Mouse (Mus musculus) monocyte, adult 2 months (primary cell): ENCODE results near the gene Bcat1.
"Not testable (repeated sequence)": the region's sequence is repeated elsewhere in the genome, so short reads cannot be mapped to it uniquely, and the experiment has no call there.

Experiments used
- DNase-seq, 2 experiments: peaks; one replicate each; pipeline ENCODE4 v3.0.0; 2022; ENCODE audit warnings: low spot score in 2 of 2, low read depth in 1 of 2

Gene Bcat1

DNA sequence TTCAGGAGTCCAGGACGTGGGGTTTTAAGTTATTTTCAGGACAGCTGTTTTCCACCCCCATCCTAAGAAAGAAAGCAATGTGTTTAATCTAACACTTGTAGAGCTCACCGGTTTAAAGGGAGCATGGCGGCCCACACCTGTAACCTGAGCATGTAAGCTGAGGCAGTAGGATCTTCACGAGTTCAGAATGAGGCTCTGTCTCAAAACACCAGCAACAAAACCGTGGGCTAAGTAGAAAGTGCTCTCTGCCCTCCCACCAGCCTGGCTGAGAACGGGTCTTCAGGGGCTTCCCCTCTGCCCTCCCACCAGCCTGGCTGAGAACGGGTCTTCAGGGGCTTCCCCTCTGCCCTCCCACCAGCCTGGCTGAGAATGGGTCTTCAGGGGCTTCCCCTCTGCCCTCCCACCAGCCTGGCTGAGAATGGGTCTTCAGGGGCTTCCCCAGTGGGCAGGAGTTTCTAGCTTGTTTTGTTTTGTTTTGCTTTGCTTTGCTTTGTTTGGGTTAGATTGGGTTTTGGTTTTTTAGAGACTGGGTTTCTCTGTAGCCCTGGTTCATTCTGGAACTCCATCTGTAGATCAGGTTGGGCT is 17.1 kb upstream of the Bcat1 start:
- not testable (repeated sequence) for DNase-seq

DNA sequence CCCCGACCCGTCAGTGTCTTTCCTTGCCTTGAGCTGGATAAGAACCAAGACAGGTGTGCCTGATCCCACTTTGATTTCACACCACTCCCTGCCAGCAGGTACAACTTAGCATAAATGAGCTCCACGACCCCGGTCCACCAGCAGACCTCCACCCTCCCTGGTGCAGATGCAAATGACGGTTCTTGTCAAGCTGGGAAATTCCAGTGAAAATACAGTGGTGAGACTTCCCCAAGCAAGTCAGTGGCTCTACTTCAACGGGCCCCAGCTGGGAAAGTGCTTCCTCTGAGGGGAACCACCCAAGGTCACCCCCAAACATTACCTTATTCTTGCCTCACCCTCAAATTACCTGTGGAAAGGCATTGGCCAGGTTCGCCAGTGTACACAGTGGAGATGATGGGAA is 16.0 kb upstream of the Bcat1 start:
- no peak for DNase-seq

DNA sequence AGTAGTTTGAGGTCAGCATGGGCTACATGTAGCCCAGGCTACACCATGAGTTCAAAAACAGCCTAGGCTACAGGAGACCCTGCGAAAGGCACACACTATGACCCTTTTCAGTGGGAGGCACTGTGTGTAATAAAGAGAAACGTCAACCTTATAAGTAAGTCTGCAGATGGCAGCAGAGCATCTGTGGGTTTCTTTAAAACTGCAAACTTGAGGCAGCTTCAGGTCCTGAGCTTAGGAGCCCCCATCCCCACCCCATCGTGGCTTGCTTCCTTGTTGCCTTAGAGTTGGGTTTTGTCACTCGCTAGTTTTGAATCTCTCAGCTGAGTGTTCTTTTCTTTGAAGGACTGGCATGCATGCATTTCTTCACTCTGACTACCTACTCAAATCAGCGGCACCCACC is 14.9 kb upstream of the Bcat1 start:
- no peak for DNase-seq

DNA sequence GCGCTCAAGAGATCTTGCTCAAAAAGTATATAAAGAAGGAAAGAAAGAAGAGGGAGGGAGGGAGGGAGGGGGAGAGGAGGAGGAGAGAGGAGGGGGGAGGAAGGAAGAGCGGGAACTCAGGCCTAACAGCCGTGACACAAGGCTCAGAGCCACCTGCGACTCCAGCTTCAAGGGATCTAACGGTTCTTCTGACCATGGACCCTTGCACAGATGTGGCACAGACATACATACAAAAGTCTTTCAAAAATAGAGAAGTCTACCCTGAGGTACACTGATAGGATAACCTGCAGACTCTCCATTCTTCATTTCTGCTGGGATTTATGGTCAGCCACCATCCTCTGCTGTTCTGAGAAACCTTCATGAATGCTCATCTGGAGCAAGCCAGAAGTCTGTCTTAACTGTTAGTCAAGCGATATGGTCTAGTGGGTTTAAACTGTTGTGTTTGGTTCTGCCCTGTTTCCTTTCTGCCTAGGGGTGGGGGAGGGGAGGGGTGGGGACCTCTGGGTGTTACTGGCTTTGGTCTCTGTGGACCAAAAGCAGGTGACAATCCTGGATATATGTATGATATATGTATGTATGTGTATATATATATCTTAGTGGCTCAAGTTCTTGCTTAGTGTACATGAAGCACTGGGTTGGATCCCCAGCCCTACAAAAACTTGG is 14.3 kb upstream of the Bcat1 start:
- no peak for DNase-seq

DNA sequence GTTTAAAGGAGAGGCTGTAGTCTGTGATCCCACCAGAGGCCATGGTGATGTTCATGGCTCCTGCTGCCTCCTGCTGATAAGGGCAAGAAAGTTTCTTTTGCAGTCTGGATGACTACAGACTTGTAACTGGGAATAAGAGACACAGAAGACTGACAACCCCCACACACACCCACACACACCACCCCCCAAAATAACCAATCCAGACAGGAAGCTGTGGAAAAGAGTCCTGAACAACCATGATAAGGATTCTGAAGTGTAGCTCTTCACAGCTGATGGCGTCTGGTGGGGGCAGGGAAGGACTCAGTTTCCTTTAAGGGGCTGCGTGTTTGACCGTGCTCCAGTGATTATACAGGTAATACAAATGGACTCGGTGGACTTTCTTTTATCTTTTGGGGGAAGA is 13.4 kb upstream of the Bcat1 start:
- DNase-seq: no peak

DNA sequence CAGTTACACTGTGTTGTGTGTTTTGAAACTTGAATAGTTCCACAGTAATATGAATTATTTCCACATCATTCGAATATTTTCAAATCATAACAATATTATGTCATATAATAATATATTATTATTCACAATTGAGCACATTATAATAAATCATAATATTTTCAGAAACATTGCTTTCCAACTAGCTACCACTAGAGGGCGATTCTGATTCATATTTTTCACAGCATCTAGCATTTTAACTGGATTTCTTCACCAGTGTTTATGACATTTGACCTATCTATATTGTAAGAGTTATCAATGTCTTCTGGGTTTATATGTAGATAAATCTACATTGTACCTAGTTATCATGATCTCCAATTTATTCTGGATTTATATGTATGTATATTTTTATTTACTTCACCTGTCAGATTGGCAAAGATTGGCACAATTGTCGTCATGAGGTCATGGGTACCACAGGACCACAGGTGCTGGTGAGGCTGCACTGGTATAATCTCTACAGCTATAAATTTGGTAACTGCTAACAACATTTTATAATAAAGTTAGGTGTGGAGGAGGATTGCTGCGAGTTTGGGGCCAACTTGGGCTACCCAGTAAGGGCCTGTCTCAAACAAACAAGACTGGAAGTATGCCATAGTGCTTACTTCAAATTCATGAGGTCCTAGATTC is 12.6 kb upstream of the Bcat1 start:
- no peak for DNase-seq

DNA sequence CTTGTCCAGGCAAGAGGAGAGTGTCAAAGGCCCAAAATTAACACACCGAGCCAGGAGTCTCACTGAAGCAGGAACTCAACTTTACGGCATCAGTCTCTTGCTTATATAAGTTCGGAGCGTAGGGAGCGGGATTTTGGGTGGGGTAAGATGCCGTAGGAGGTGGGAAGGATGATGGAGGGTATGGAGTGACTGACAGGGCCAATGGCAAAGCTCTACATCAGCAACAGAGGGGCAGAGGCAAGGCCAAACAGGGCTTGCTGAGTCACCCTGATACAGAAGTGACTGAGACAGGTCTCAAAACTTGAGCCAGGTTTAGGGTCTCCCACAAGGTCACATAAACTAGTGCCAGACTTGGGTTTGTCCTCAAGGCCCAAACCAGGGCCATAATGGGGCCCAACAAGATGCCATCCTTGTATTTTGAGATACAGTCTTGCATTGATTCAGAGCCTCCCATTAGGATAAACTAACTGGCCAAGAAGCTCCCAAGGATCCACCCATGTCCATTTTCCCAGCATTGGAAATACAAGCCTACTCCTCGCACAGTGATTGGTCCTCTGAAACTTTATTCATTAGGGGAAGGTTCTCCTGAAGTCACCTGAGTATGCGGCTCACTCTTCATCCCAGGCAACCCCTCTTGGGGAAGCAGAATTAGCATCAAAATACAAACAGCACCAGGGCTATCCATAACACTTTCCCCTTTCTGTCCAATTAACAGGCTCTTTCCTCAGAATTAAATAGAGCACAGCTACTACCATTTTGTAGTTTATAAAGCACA is 8.5 kb upstream of the Bcat1 start:
- no peak for DNase-seq

DNA sequence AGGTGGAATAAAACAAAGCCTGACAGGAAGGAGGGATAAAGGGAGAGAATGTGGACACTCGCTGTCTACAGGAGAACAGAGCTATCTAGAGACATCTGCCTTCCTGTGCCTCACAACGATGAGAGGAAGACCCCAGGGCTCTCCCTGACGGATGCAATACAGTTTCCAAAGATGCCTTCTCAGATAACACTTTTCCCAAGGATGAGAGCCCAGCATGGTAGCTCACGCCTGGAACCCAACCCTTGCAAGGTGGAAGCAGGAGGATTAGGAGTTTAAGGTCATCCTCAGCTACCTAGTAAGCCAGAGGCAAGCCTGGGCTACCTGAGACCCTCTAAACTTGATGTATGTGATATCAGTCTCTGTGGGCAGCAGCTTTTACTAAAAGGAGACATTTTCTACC is 5.7 kb upstream of the Bcat1 start:
- no peak for DNase-seq

DNA sequence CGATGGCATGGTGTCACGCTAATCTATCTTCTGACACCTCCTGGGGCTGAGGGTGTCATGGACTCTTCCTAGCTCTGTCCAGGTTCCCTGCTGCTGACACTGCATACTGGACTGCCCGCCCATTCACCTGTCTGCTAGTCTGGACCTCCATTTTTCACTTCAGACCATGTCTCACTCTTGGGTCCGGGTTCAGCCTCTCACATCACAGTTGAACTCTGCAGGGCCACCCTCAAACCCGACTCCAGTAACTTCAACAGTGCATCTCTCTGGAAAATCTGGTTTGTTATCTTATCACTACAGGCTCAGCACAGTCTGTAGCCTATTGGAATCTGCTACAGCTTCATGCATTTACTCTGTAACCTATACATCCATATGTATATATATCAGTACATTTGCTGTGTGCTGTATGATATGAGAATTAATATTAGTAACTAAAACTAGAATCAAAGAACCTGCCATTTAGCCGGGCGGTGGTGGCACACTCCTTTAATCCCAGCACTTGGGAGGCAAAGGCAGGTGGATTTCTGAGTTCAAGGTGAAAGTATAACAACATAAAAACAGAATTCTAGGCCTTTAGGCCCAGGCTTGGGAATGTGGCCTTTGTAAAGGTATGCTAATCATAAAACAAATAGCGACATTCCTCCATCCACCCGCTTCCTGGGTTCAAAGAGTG is 3.2 kb upstream of the Bcat1 start:
- DNase-seq: no peak

DNA sequence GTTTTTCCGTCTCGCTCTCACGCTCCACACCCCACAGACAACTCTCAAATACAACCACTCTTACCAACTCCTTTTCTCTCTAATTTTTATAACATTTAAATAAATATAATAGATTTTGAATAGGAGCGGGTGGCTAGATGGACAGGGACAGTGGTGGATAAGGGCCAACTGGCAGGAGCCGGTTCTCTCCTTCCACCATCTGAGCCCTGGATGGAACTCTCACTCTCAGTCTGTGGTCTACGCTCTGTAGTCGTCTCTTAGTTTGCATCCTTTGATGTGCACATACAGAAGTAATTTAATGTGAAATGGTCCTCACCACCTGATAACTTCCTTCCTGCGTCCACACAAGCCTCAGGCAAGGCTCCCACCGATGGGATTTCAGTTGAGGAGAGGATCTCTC is 302 bp upstream of the Bcat1 start:
- DNase-seq: no peak

DNA sequence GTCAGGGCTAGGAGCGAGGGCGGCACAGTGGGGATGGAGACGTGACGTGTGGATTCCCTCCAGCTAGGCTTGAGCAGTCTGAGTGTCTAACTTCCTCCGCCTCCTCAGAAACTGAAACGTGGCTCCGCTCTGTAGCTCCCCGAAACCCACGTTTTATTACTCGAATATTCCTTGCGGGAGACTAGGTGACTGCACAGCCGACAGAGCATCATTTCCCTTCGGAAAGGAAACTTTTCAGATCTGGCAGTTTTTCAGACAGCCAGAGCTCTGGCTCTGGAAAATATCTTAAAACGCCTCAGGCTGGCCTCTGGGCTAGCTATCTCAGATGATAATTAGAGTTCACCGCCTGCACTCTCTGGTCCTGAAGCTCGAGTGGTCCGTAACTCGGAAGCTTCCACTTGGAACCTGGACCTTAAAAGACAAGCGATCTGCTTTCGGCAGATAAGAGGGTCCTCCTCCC is 866 bp downstream of the Bcat1 start:
- no peak for DNase-seq

DNA sequence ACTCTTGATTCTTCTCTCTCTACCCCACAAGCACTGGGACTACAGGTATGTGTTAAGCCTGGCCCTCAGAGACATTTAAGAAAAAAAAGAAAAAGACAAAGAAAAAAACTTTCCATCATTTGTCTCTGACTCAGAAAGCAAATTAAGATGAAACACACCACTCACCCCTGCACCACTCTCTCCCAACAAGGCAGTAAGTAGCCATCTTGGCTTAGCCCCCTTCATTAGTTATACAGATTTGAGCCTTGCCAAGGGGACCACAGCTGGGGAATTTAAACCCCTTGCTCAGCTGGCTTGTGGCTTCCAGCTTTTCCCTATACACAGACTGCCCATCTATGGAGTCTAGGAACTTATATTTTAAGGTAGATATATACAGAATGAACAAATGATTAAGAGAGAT is 1.5 kb downstream of the Bcat1 start:
- DNase-seq: no peak

DNA sequence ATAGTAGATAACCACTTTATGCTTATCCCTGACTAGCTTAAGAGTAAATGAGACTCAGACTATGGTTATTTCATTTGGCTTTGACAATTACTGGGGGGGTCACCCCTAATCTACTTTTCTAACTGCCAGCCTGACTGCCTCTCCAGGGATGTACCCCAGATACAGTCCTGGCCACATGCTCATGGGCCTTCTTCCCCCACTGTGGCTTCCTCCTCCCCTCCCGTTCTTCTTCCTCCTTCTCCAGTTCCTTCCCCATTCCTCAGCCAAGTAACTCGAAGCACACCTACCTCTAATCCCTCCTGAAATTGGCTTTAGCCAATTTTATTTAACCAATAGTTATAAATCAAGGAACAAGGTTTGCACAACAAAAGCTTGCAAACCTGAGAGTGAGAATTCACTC is 6.1 kb downstream of the Bcat1 start:
- DNase-seq: no peak

DNA sequence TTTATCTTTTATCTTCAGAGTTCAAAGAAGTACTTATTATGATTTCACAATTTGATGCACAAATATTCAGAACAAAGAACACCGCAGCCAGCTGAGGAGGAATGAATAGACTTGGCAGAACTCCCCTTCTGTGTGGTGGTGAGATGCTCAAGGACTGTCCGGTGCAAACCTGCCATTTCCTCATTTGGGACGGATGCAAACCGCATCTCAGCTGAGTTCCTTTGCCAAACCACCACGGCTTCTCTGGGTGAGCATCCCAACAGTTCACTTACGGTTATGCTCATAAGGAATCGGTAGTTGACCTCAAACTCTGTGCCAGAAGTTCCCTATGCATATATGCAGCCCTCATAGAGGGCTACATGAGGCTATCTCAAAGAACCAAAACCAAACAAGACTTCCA is 6.6 kb downstream of the Bcat1 start:
- DNase-seq: no peak

DNA sequence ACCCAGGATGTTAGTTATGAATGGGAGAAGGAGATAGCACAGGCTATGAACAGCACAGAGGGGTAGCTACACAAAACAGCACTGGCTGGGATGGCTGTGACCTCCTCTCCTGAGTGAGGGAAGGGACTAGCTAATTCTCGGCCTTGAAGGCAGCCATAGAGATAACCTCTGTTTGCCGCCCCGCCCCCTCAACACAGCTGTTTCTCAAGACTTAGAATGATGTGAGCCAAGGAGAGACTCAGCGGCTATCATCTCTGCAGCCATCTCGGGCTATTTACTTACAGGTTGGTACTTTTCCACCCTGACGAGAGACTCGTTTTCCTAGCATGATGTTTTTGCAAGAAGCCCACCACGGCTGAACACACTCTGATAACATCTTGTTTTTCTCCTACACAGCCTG is 8.3 kb downstream of the Bcat1 start:
- no peak for DNase-seq

DNA sequence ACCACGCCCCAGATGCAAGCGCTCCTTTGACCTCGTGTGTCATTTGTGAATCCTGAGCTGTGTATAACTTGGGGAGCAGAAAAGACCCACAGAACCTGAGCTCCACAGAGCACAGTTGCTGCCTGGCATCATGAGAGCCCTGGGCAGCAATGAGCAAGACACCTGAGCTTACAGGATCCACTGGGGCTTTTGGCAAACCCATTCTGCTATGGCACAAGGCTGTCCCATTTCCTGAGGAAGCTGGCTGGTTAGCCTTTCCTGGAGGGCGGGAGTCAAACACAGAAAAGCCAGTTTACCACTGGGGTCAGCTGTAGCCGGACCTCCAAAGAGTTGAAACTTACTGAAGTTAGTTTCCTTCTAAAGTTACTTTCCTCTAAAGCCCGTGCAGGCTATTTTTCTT is 9.6 kb downstream of the Bcat1 start:
- DNase-seq: no peak

DNA sequence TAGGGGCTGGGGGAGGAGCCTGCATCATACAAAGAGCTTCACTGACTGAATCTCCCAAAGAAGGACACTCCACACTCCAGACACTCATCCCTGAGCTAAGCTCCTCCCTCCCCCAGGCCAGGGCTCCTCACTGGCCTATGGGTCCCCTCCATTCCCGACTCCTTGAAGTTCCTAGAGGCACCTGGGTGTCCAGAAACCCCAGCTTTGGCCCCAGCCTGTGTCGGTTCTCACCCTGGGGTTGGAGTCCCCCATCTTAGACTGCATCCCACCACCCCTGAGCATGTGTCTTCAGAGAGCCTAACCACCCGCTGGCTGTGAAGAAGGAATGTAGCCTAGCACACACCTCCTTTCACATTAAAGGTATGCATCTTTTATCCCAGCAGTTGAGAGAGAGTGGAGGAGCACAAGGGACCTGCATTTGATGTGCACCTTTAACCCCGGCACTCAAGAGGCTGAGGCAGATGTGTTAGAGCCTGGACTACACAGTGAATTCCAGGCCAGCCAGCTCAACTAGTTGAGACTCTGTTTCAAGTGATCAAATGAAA is 10.6 kb downstream of the Bcat1 start:
- DNase-seq: no peak

DNA sequence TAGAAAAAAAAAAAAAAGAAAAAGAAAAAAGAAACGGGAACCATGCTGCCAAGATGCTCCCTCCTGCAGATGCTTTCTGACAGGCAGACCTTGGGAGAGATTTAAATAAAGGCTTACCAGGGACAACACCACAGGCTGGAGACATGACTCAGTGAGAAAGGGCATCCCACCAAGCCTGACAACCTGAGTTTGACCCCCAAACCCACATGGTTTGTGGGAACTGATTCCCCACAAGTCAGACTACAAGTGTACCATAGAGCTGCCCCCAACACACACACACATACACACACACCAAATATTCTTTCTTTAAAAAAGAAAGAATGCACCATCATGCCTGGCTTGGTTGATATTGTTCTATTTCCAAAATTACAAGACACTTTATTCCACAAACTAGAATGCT is 11.9 kb downstream of the Bcat1 start:
- DNase-seq: no peak

DNA sequence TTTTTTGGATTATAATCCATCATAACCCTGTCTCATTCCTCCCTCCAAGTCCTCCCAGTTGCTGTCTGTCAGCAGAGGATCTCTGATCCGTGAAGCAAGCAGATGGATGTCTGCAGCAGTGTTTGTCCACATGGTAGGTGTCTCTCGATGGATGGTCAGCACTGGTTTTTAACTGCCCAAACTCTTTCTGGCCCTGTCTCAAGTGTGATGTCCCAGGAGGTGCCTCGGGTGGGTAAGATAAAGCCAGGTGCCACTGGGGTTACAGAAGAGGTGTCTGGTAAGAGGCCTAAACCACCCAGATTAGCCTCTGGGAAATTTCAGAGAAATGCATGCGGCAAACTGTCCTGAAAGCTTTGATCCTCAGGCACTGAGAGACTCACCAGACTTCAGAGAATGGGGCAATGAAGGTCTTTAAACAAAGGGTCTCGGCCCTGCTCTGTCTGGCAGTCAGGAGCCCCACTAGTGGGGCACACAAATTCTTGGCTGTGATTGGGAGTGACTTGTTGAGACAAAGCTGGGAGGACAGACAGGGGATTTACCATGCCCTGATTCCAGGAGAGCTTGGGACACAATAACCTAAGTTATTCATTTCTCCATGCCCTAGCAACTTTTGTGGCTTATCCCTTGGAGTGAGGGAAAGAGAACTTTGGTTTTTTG is 12.6 kb downstream of the Bcat1 start:
- no peak for DNase-seq

DNA sequence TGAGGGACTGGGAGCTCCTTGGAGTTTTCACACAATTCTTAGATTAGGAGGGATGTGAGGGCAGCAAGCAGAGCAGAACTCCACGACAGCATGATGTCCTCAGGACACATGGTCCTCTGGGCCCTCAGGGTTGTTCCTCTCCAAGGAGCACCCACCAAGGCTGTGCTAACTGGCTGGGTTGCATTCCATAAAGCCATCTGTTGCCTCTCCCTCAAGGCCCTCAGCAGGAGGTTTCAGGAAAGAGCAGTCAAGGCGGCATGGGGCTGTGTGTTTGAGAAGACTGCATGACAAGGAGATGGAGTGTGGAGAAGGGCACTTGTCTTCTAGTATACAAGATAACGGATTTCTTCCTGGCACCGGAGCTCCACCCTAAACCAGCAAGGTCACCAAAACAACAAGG is 13.2 kb downstream of the Bcat1 start:
- DNase-seq: no peak

DNA sequence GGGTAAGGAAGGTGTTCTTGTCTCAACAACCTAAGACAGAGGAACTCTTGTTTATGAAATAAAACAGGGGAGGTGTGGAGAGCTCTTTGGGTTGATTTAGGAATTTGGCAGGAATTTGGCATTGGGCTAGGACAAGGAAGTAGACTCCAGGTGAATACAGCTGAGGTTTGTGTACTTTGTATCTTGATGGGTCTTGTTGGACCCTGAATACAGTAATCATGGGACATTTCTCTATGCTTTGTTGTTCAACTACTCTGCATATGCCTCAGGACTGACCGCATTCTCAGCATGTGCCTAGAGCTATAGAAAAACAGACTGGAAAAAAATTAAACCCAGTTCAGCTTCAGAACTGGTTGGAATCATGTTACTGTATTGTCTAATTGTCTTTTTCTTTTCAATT is 14.6 kb downstream of the Bcat1 start:
- no peak for DNase-seq
